Mouse (Mus musculus) E14TG2a.4 (cell line): ENCODE data around the gene Vav3.

Experiments
- CTCF ChIP-seq: conservative IDR thresholded peaks from 2 replicates; pipeline ENCODE4 v1.5.1; 2014; ENCODE audit warnings: low read length
- POU5F1 ChIP-seq: IDR thresholded peaks from 2 replicates; pipeline ENCODE4 v1.6.1; 2014; ENCODE audit warnings: low read length, borderline replicate concordance

GRCm38 (mm10) chr3:109353814-109354213 lies 13.4 kb downstream of the Vav3 start:
- TF ChIP-seq CTCF (no peak), POU5F1 (no peak)
